Mouse (Mus musculus) v-Abl transformed pro-B cells (cell line): Measurements from ENCODE around the gene Adgrg1.

Source experiments
- in situ Hi-C, 2 experiments: fragments of 400-800 bp; cut with MboI; formaldehyde crosslinking; loops; one replicate each; pipeline ENCODE4 v1.15.1; 2025; ENCODE audit not compliant: unreplicated experiment in 2 of 2

Adgrg1 gene

GRCm38 (mm10) chr8:94992534-94992933 lies 18.0 kb downstream of the Adgrg1 start:
- in situ Hi-C loops, result no loop called here

GRCm38 (mm10) chr8:94992996-94993724 lies 18.6 kb downstream of the Adgrg1 start:
- in situ Hi-C loops, result no loop called here

- in situ Hi-C loops, result no loop called here
Measured at GRCm38 (mm10) chr8:94994006-94994405, 19.5 kb downstream of the Adgrg1 start.

GRCm38 (mm10) chr8:94994510-94994909 lies 20.0 kb downstream of the Adgrg1 start:
- in situ Hi-C loops, result no loop called here

- in situ Hi-C loops, result no loop called here
Measured at GRCm38 (mm10) chr8:94995336-94995893, 20.9 kb downstream of the Adgrg1 start.

GRCm38 (mm10) chr8:94996037-94996436 lies 21.5 kb downstream of the Adgrg1 start:
- in situ Hi-C loops, result no loop called here

- in situ Hi-C loops, result no loop called here
Measured at GRCm38 (mm10) chr8:94996899-94997856, 22.6 kb downstream of the Adgrg1 start.

GRCm38 (mm10) chr8:94997857-94998243 lies 23.3 kb downstream of the Adgrg1 start:
- in situ Hi-C loops, result no loop called here

- in situ Hi-C loops, result no loop called here
Measured at GRCm38 (mm10) chr8:94998431-94998830, 23.9 kb downstream of the Adgrg1 start.

GRCm38 (mm10) chr8:94999004-94999403 lies 24.5 kb downstream of the Adgrg1 start:
- in situ Hi-C loops, result no loop called here

GRCm38 (mm10) chr8:94999956-95000355 lies 25.4 kb downstream of the Adgrg1 start:
- in situ Hi-C loops, result loop anchor here (5.0 kb wide), 1 partner anchor 53 kb away; no protein-coding TSS in a partner anchor

- in situ Hi-C loops, result loop anchor here (5.0 kb wide), 1 partner anchor 53 kb away; no protein-coding TSS in a partner anchor
Measured at GRCm38 (mm10) chr8:95000684-95001083, 26.1 kb downstream of the Adgrg1 start.

- in situ Hi-C loops, result loop anchor here (5.0 kb wide), 1 partner anchor 54 kb away; no protein-coding TSS in a partner anchor
Measured at GRCm38 (mm10) chr8:95001165-95001564, 26.6 kb downstream of the Adgrg1 start.

- in situ Hi-C loops, result loop anchor here (5.0 kb wide), 1 partner anchor 54 kb away; no protein-coding TSS in a partner anchor
Measured at GRCm38 (mm10) chr8:95001655-95002054, 27.1 kb downstream of the Adgrg1 start.

- in situ Hi-C loops, result loop anchor here (5.0 kb wide), 1 partner anchor 55 kb away; no protein-coding TSS in a partner anchor
Measured at GRCm38 (mm10) chr8:95002089-95002655, 27.6 kb downstream of the Adgrg1 start.

- in situ Hi-C loops, result loop anchor here in 1 of 2 experiments (5.0 kb wide), 1 partner anchor 190 kb away; the partner anchor contains the start of gene Kifc3
Measured at GRCm38 (mm10) chr8:95012442-95012919, 37.9 kb downstream of the Adgrg1 start.

GRCm38 (mm10) chr8:95015866-95016265 lies 41.3 kb downstream of the Adgrg1 start:
- in situ Hi-C loops, result no loop called here

GRCm38 (mm10) chr8:95016684-95017083 lies 42.1 kb downstream of the Adgrg1 start:
- in situ Hi-C loops, result no loop called here

GRCm38 (mm10) chr8:95017451-95017850 lies 42.9 kb downstream of the Adgrg1 start, which contains the start of gene Adgrg3:
Adgrg3 (plus strand) TSS chr8:95017692.
- in situ Hi-C loops, result no loop called here

GRCm38 (mm10) chr8:95017969-95018635 lies 43.6 kb downstream of the Adgrg1 start:
- in situ Hi-C loops, result no loop called here
